Mouse (Mus musculus) embryo, embryonic 11.5 days (tissue): ENCODE measurements at regions not wholly inside any gene's neighbourhood (a gene's known extent, or its start where the extent isn't known, plus 50 kb on each side); places are given as distances from the start of the nearest gene placed in this dataset.
A peak's percentile ranks its signal among the peaks of the same experiment; 100 is the strongest.

Experiments
- DNase-seq: peaks from one replicate; pipeline ENCODE4 v3.0.0-alpha.2; 2012; ENCODE audit warnings: low read depth, low spot score

- no peak for DNase-seq
These were observed 63.0 kb downstream of the Kbtbd8 start for GRCm38 (mm10) chr6:95179993-95180392.

GRCm38 (mm10) chr6:95182238-95182637 lies 65.2 kb downstream of the Kbtbd8 start:
- no peak for DNase-seq

GRCm38 (mm10) chr6:95185074-95185931 lies 68.3 kb downstream of the Kbtbd8 start:
- no peak for DNase-seq

- DNase-seq, result no peak
These were observed 79.6 kb downstream of the Kbtbd8 start for GRCm38 (mm10) chr6:95196631-95197030.

GRCm38 (mm10) chr6:95198611-95199010 lies 81.6 kb downstream of the Kbtbd8 start:
- no peak for DNase-seq

GRCm38 (mm10) chr6:95202291-95202790 lies 85.3 kb downstream of the Kbtbd8 start:
- no peak for DNase-seq

- no peak for DNase-seq
These were observed 85.9 kb downstream of the Kbtbd8 start for GRCm38 (mm10) chr6:95202978-95203377.

GRCm38 (mm10) chr6:95204231-95204630 lies 87.2 kb downstream of the Kbtbd8 start:
- no peak for DNase-seq

GRCm38 (mm10) chr6:95207063-95207462 lies 90.0 kb downstream of the Kbtbd8 start:
- DNase-seq, result no peak

GRCm38 (mm10) chr6:95217431-95217830 lies 100.4 kb downstream of the Kbtbd8 start:
- DNase-seq, result no peak

GRCm38 (mm10) chr6:95218830-95219229 lies 101.8 kb downstream of the Kbtbd8 start:
- no peak for DNase-seq

- DNase-seq, result peak; percentile 81
These were observed 98.4 kb upstream of the Gm10234 start for GRCm38 (mm10) chr6:95223537-95223936.

GRCm38 (mm10) chr6:95229885-95230284 lies 92.0 kb upstream of the Gm10234 start:
- DNase-seq, result no peak

GRCm38 (mm10) chr6:95234712-95235111 lies 87.2 kb upstream of the Gm10234 start:
- no peak for DNase-seq

GRCm38 (mm10) chr6:95243657-95244056 lies 78.3 kb upstream of the Gm10234 start:
- no peak for DNase-seq

GRCm38 (mm10) chr6:95244911-95245310 lies 77.0 kb upstream of the Gm10234 start:
- DNase-seq, result no peak

GRCm38 (mm10) chr6:95256303-95256702 lies 65.6 kb upstream of the Gm10234 start:
- no peak for DNase-seq

GRCm38 (mm10) chr6:95261001-95261400 lies 60.9 kb upstream of the Gm10234 start:
- no peak for DNase-seq

- no peak for DNase-seq
These were observed 57.7 kb upstream of the Gm10234 start for GRCm38 (mm10) chr6:95264011-95264869.

- DNase-seq, result no peak
These were observed 52.4 kb upstream of the Gm10234 start for GRCm38 (mm10) chr6:95269524-95269923.
